8 mouse cellular contexts compared by ENCODE assay signal in genomic region chr11:101172434-101172815, GRCm38 (mm10). TPM values are rescaled to one million over a fixed set of nuclear protein-coding genes. Genes with fewer than 3 reads are reported as not detected.
DNase-seq lines count a peak whose midpoint lies in the region; ATAC-seq and TF ChIP-seq lines count a peak whose summit lies in the region.

No protein-coding gene starts in this region.

- no peak for ATAC-seq in erythroblast, adult 5-6 weeks (replicated peaks; ENCODE audit: low FRiP score, poor library complexity, severe bottlenecking)
- ATAC-seq in liver, embryonic 15.5 days (ENCODE audit: insufficient read depth) = no peak
- no peak for ATAC-seq in CD4-positive, CD25-positive, alpha-beta regulatory T cell, adult 4 months

- no peak overlapping the region for H3K27ac ChIP-seq in thymus, adult 2 months (ENCODE audit: control insufficient read depth, insufficient read depth, low read length)
- H3K27ac ChIP-seq in liver, embryonic 15.5 days (replicated peaks) = peak overlapping the region; percentile 31

- peaks cover 4% of the 10 kb centered on the region; the same call in 1 of the 2 replicates for H3K36me3 ChIP-seq in erythroblast, embryonic 14.5 days (ENCODE audit: control insufficient read depth)
- H3K36me3 ChIP-seq in thymus, adult 2 months (ENCODE audit: control insufficient read depth, insufficient read depth, low read length) = no peaks in the 10 kb centered on the region
- no peaks in the 10 kb centered on the region for H3K36me3 ChIP-seq in liver, embryonic 15.5 days (replicated peaks)

- H3K9ac ChIP-seq in liver, embryonic 15.5 days = no peak overlapping the region; the same call in 1 of the 2 replicates

- H3K27me3 ChIP-seq in erythroblast, embryonic 14.5 days (ENCODE audit: control insufficient read depth) = peaks cover 100% of the 10 kb centered on the region
- peaks cover 35% of the 10 kb centered on the region for H3K27me3 ChIP-seq in thymus, adult 2 months (ENCODE audit: control insufficient read depth, insufficient read depth, low read length)
- H3K27me3 ChIP-seq in liver, embryonic 15.5 days = peaks cover 100% of the 10 kb centered on the region

- H3K4me1 ChIP-seq in erythroblast, embryonic 14.5 days (ENCODE audit: control insufficient read depth) = peaks cover 35% of the 10 kb centered on the region
- H3K4me1 ChIP-seq in thymus, adult 2 months (replicated peaks; ENCODE audit: control insufficient read depth, insufficient read depth, low read length) = peaks cover 28% of the 10 kb centered on the region
- peaks cover 74% of the 10 kb centered on the region for H3K4me1 ChIP-seq in liver, embryonic 15.5 days (replicated peaks)

- peak overlapping the region; percentile 49 for H3K4me3 ChIP-seq in erythroblast, embryonic 14.5 days (replicated peaks)
- H3K4me3 ChIP-seq in thymus, adult 2 months (ENCODE audit: control insufficient read depth, insufficient read depth, low read length) = peak overlapping the region; percentile 22; the same call in 1 of the 2 replicates
- peak overlapping the region; percentile 57 for H3K4me3 ChIP-seq in liver, embryonic 15.5 days (replicated peaks)

- WGBS in thymus, adult 2 months = 5% methylated on average over 5 of the region's 5 CpGs
- WGBS in liver, embryonic 15.5 days (ENCODE audit: insufficient replicate concordance) = 2% methylated on average over 5 of the region's 5 CpGs

- peaks cover 20% of the 10 kb centered on the region; the same call in 1 of the 2 replicates for H3K9me3 ChIP-seq in erythroblast, embryonic 14.5 days (ENCODE audit: control insufficient read depth, low read length)
- no peaks in the 10 kb centered on the region for H3K9me3 ChIP-seq in liver, embryonic 15.5 days (replicated peaks)

- H3K4me2 ChIP-seq in liver, embryonic 15.5 days = peak overlapping the region; percentile 66

- no peak for DNase-seq in thymus, adult 2 months
- DNase-seq in thymus, postnatal 36 days = no peak
- DNase-seq in thymus, postnatal 4 days = no peak
- DNase-seq in adrenal gland, postnatal 10 days = no peak

- TF ChIP-seq POLR2A in thymus, adult 2 months (IDR thresholded peaks at IDR 0.05; ENCODE audit: control insufficient read depth, extremely low read depth, insufficient read depth, low read length, poor library complexity) = no peak

- no peak for TF ChIP-seq CTCF in thymus, adult 2 months (IDR thresholded peaks at IDR 0.05; ENCODE audit: borderline replicate concordance, control insufficient read depth, extremely low read depth, insufficient read depth, low read length, poor library complexity)

RNA-seq across cellular contexts. Expression of gene Plekhh3, which starts 1.3 kb away (rescaled TPM):
- 0.15 and 0.21 TPM in 2 replicates for polyA plus RNA-seq in erythroblast, embryonic 14.5 days (2012)
- not detected in 2 replicates for total RNA-seq in erythroblast, adult 5-6 weeks (2015; ENCODE audit: low replicate concordance)
- total RNA-seq in erythroblast, adult 5-6 weeks (2017; ENCODE audit: low replicate concordance) = 1.1 TPM in 1 of 2 replicates, not detected in the other
- 11.9 and 12.1 TPM in 2 replicates for polyA plus RNA-seq in thymus, adult 2 months (2012; rRNA removed)
- polyA plus RNA-seq in liver, embryonic 15.5 days (2015; fragmentation: Nextera tagmentation; extraction: Ambion mirVana) = 1.5 and 1.9 TPM in 2 replicates
- polyA plus RNA-seq in CD4-positive, CD25-positive, alpha-beta regulatory T cell, adult 4 months (2017; shearing (Covaris generic)) = not detected
- 10 to 100 TPM; 26.2 to 40.8 TPM for total RNA-seq in adrenal gland, postnatal 10 days (2021)

RNA-seq across cellular contexts. Expression of gene Cntnap1, which starts 2.1 kb away (rescaled TPM):
- polyA plus RNA-seq in erythroblast, embryonic 14.5 days (2012) = 0.01 TPM in 1 of 2 replicates, not detected in the other
- total RNA-seq in erythroblast, adult 5-6 weeks (2015; ENCODE audit: low replicate concordance) = 0.58 and 0.63 TPM in 2 replicates
- 0.17 TPM in 1 of 2 replicates, not detected in the other for total RNA-seq in erythroblast, adult 5-6 weeks (2017; ENCODE audit: low replicate concordance)
- 4.5 and 5.3 TPM in 2 replicates for polyA plus RNA-seq in thymus, adult 2 months (2012; rRNA removed)
- 0.07 and 0.12 TPM in 2 replicates for polyA plus RNA-seq in liver, embryonic 15.5 days (2015; fragmentation: Nextera tagmentation; extraction: Ambion mirVana)
- under 1 TPM in 1 of 2 experiments, not detected in 1; 0.17 TPM for polyA plus RNA-seq in CD4-positive, CD25-positive, alpha-beta regulatory T cell, adult 4 months (2017; shearing (Covaris generic))
- 10 to 100 TPM; 12.1 to 15.9 TPM for total RNA-seq in adrenal gland, postnatal 10 days (2021)

RNA-seq across cellular contexts. Expression of gene Ccr10, which starts 2.8 kb away (rescaled TPM):
- 0.02 TPM in 1 of 2 replicates, not detected in the other for polyA plus RNA-seq in erythroblast, embryonic 14.5 days (2012)
- total RNA-seq in erythroblast, adult 5-6 weeks (2015; ENCODE audit: low replicate concordance) = 0.63 TPM in 1 of 2 replicates, not detected in the other
- total RNA-seq in erythroblast, adult 5-6 weeks (2017; ENCODE audit: low replicate concordance) = not detected in 2 replicates
- polyA plus RNA-seq in thymus, adult 2 months (2012; rRNA removed) = 2.9 and 3.9 TPM in 2 replicates
- 0.05 TPM in 1 of 2 replicates, not detected in the other for polyA plus RNA-seq in liver, embryonic 15.5 days (2015; fragmentation: Nextera tagmentation; extraction: Ambion mirVana)
- polyA plus RNA-seq in CD4-positive, CD25-positive, alpha-beta regulatory T cell, adult 4 months (2017; shearing (Covaris generic)) = 1 to 10 TPM in 1 of 2 experiments, under 1 TPM in 1; 0.36 to 2.0 TPM
- total RNA-seq in adrenal gland, postnatal 10 days (2021) = under 1 TPM; 0.78 to 1.00 TPM

RNA-seq across cellular contexts. Expression of gene Tubg2, which starts 16.7 kb away (rescaled TPM):
- polyA plus RNA-seq in erythroblast, embryonic 14.5 days (2012) = not detected in 2 replicates
- total RNA-seq in erythroblast, adult 5-6 weeks (2015; ENCODE audit: low replicate concordance) = not detected in 2 replicates
- not detected in 2 replicates for total RNA-seq in erythroblast, adult 5-6 weeks (2017; ENCODE audit: low replicate concordance)
- polyA plus RNA-seq in thymus, adult 2 months (2012; rRNA removed) = 2.6 and 3.3 TPM in 2 replicates
- 0.05 and 0.24 TPM in 2 replicates for polyA plus RNA-seq in liver, embryonic 15.5 days (2015; fragmentation: Nextera tagmentation; extraction: Ambion mirVana)
- 1 to 10 TPM; 1.4 to 3.5 TPM for polyA plus RNA-seq in CD4-positive, CD25-positive, alpha-beta regulatory T cell, adult 4 months (2017; shearing (Covaris generic))
- total RNA-seq in adrenal gland, postnatal 10 days (2021) = 1 to 10 TPM; 6.9 to 7.2 TPM

RNA-seq across cellular contexts. Expression of gene Tubg1, which starts 52.7 kb away (rescaled TPM):
- polyA plus RNA-seq in erythroblast, embryonic 14.5 days (2012) = 22.0 and 23.7 TPM in 2 replicates
- total RNA-seq in erythroblast, adult 5-6 weeks (2015; ENCODE audit: low replicate concordance) = 5.6 and 12.5 TPM in 2 replicates
- total RNA-seq in erythroblast, adult 5-6 weeks (2017; ENCODE audit: low replicate concordance) = 8.2 and 10.5 TPM in 2 replicates
- 50.3 and 67.4 TPM in 2 replicates for polyA plus RNA-seq in thymus, adult 2 months (2012; rRNA removed)
- 38.3 and 38.9 TPM in 2 replicates for polyA plus RNA-seq in liver, embryonic 15.5 days (2015; fragmentation: Nextera tagmentation; extraction: Ambion mirVana)
- polyA plus RNA-seq in CD4-positive, CD25-positive, alpha-beta regulatory T cell, adult 4 months (2017; shearing (Covaris generic)) = 10 to 100 TPM; 24.9 to 34.0 TPM
- 10 to 100 TPM; 42.6 to 44.6 TPM for total RNA-seq in adrenal gland, postnatal 10 days (2021)
